Mouse (Mus musculus): ENCODE results near the gene Ank2. TPM values are rescaled to one million over a fixed set of nuclear protein-coding genes. Genes with fewer than 3 reads are reported as not detected.

Ank2 gene
- total RNA-seq, 2 experiments from 2014 or later, result 313 to 315 TPM

- DNase-seq, result no peak
- intact Hi-C loops (cut with DNase I), result no loop called here
Measured at GRCm38 (mm10) chr3:127087574-127087973, 411.6 kb downstream of the Ank2 start.

- intact Hi-C loops (cut with DNase I), result no loop called here
- DNase-seq, result no peak
Measured at GRCm38 (mm10) chr3:127086834-127087506, 412.2 kb downstream of the Ank2 start.

GRCm38 (mm10) chr3:127077369-127077768 is 421.8 kb downstream of the Ank2 start:
- no peak for DNase-seq
- intact Hi-C loops (cut with DNase I), result no loop called here

GRCm38 (mm10) chr3:127075531-127076280 is 423.4 kb downstream of the Ank2 start:
- DNase-seq, result no peak
- intact Hi-C loops (cut with DNase I), result no loop called here

- intact Hi-C loops (cut with DNase I), result no loop called here
- peak; percentile 46 to 70 for DNase-seq
Measured at GRCm38 (mm10) chr3:127071471-127071870, 427.7 kb downstream of the Ank2 start.

- no peak for DNase-seq
Measured at GRCm38 (mm10) chr3:127063654-127064386, 435.3 kb downstream of the Ank2 start.

GRCm38 (mm10) chr3:127059671-127060070 is 439.5 kb downstream of the Ank2 start:
- DNase-seq, result no peak
- intact Hi-C loops (cut with DNase I), result no loop called here

More at GRCm38 (mm10) chr3:127063654-127064386, 435.3 kb downstream of the Ank2 start:
- intact Hi-C loops (cut with DNase I), result no loop called here

- intact Hi-C loops (cut with DNase I), result no loop called here
- DNase-seq, result no peak
Measured at GRCm38 (mm10) chr3:127041288-127041687, 457.9 kb downstream of the Ank2 start.

GRCm38 (mm10) chr3:127038570-127038969 is 460.6 kb downstream of the Ank2 start:
- intact Hi-C loops (cut with DNase I), result no loop called here
- DNase-seq, result no peak

GRCm38 (mm10) chr3:127036118-127036517 is 463.0 kb downstream of the Ank2 start:
- intact Hi-C loops (cut with DNase I), result no loop called here
- no peak for DNase-seq

- DNase-seq, result no peak
- intact Hi-C loops (cut with DNase I), result no loop called here
Measured at GRCm38 (mm10) chr3:127035540-127035939, 463.6 kb downstream of the Ank2 start.

- intact Hi-C loops (cut with DNase I), result no loop called here
- no peak for DNase-seq
Measured at GRCm38 (mm10) chr3:127034983-127035382, 464.2 kb downstream of the Ank2 start.

- no peak for DNase-seq
- intact Hi-C loops (cut with DNase I), result no loop called here
Measured at GRCm38 (mm10) chr3:127023992-127024391, 475.2 kb downstream of the Ank2 start.

GRCm38 (mm10) chr3:127020167-127020566 is 479.0 kb downstream of the Ank2 start:
- no peak for DNase-seq

GRCm38 (mm10) chr3:127019728-127020127 is 479.4 kb downstream of the Ank2 start:
- intact Hi-C loops (cut with DNase I), result no loop called here
- no peak for DNase-seq

More at GRCm38 (mm10) chr3:127020167-127020566, 479.0 kb downstream of the Ank2 start:
- intact Hi-C loops (cut with DNase I), result no loop called here

- DNase-seq, result peak; percentile 37 to 47
- intact Hi-C loops (cut with DNase I), result no loop called here
Measured at GRCm38 (mm10) chr3:127019109-127019508, 480.0 kb downstream of the Ank2 start.

GRCm38 (mm10) chr3:127017523-127017922 is 481.6 kb downstream of the Ank2 start:
- intact Hi-C loops (cut with DNase I), result no loop called here
- peak in 1 of 2 experiments; percentile 10 for DNase-seq

GRCm38 (mm10) chr3:127015596-127015995 is 483.6 kb downstream of the Ank2 start:
- no peak for DNase-seq
- intact Hi-C loops (cut with DNase I), result no loop called here

GRCm38 (mm10) chr3:127015175-127015574 is 484.0 kb downstream of the Ank2 start:
- intact Hi-C loops (cut with DNase I), result no loop called here
- peak in 1 of 2 experiments; percentile 23 for DNase-seq

GRCm38 (mm10) chr3:127013976-127014375 is 485.2 kb downstream of the Ank2 start:
- intact Hi-C loops (cut with DNase I), result no loop called here
- DNase-seq, result no peak

GRCm38 (mm10) chr3:127012525-127012924 is 486.6 kb downstream of the Ank2 start:
- intact Hi-C loops (cut with DNase I), result no loop called here
- peak; percentile 31 to 47 for DNase-seq

Measured in heart, postnatal 14 days (tissue).